Mouse (Mus musculus) stomach, postnatal 0 days (tissue): ENCODE results near the gene Cyth3.

ENCODE experiments used
- CTCF ChIP-seq: IDR thresholded peaks from 2 replicates; pipeline ENCODE4 v1.5.1; 2016; ENCODE audit warnings: antibody characterized with exemption, low read depth, mild to moderate bottlenecking, moderate library complexity
- EP300 ChIP-seq: optimal IDR thresholded peaks from 2 replicates; pipeline ENCODE3; 2016; ENCODE audit warnings: antibody characterized with exemption

- TF ChIP-seq CTCF (no peak; the same call in 1 of the 2 replicates), EP300 (no peak)
Observed at GRCm38 (mm10) chr5:143581874-143582273, 40.4 kb upstream of the Cyth3 start.
